Mouse (Mus musculus) hindbrain, embryonic 14.5 days (tissue): ENCODE results near the gene Mrpl38. TPM values are rescaled to one million over a fixed set of nuclear protein-coding genes. Genes with fewer than 3 reads are reported as not detected.
A peak's percentile ranks its signal among the peaks of the same experiment; 100 is the strongest.
"Not testable (repeated sequence)": the region's sequence is repeated elsewhere in the genome, so short reads cannot be mapped to it uniquely, and the experiment has no call there.

Experiments
- ATAC-seq: fragments of 200-750 bp; cut with Nextera tagmentation; 2 replicates; pipeline ENCODE4 v1.8.0; 2017; ENCODE audit warnings: moderate number of reproducible peaks, mild to moderate bottlenecking, moderate TSS enrichment, moderate library complexity; ENCODE audit not compliant: low FRiP score
- DNase-seq: peaks from one replicate; pipeline ENCODE4 v3.0.0-alpha.2; 2015; ENCODE audit warnings: low spot score
- H3K27ac ChIP-seq: fragments of 300-500 bp; sonication (generic); 2 replicates; pipeline ENCODE4 v1.5.1; 2014; ENCODE audit warnings: mild to moderate bottlenecking, moderate library complexity
- H3K27me3 ChIP-seq: fragments of 300-500 bp; sonication (generic); 2 replicates; pipeline ENCODE4 v1.6.1; 2014; ENCODE audit warnings: mild to moderate bottlenecking, low read length, mixed read lengths; ENCODE audit not compliant: control insufficient read depth, insufficient read depth
- H3K36me3 ChIP-seq: fragments of 300-500 bp; sonication (generic); replicated peaks from 2 replicates; pipeline ENCODE4 v1.6.1; 2014; ENCODE audit not compliant: control insufficient read depth, insufficient read depth
- H3K4me1 ChIP-seq: fragments of 300-500 bp; sonication (generic); replicated peaks from 2 replicates; pipeline ENCODE4 v1.6.1; 2014; ENCODE audit warnings: antibody characterized with exemption, low read length, mixed read lengths; ENCODE audit not compliant: control insufficient read depth, insufficient read depth
- H3K4me2 ChIP-seq: fragments of 300-500 bp; sonication (generic); replicated peaks from 2 replicates; pipeline ENCODE4 v1.6.1; 2014; ENCODE audit warnings: mild to moderate bottlenecking, moderate library complexity
- H3K4me3 ChIP-seq: fragments of 300-500 bp; sonication (generic); replicated peaks from 2 replicates; pipeline ENCODE4 v1.5.1; 2014; ENCODE audit warnings: mild to moderate bottlenecking, low read length
- H3K9ac ChIP-seq: fragments of 300-500 bp; sonication (generic); 2 replicates; pipeline ENCODE4 v1.6.1; 2014
- H3K9me3 ChIP-seq: fragments of 300-500 bp; sonication (generic); 2 replicates; pipeline ENCODE4 v1.6.1; 2016; ENCODE audit warnings: low read length; ENCODE audit not compliant: control insufficient read depth
- WGBS: fragments of 180-500 bp; shearing (Covaris S2); extraction: QIAGEN DNeasy Blood & Tissue Kit; methylation state at CpG from one replicate; pipeline ENCODE4 v1.1.7; 2014; 5-methylcytosine and 5-hydroxymethylcytosine counted together
- polyA plus RNA-seq: library from polyadenylated mRNA; unstranded; fragments of >200 nt; fragmentation: Nextera tagmentation; extraction: Ambion mirVana; gene quantifications from 2 replicates; pipeline ENCODE4 v1.2.1, GENCODE M21; 2014

Gene Mrpl38
- polyA plus RNA-seq, 1 experiment from 2014 or later: 79.4 TPM

- DNase-seq (no peak), ATAC-seq (no peak)
- Histone ChIP-seq H3K27me3 (no peaks in the 10 kb centered on the region), H3K4me3 (no peak overlapping the region), H3K4me1 (peaks cover 10% of the 10 kb centered on the region), H3K27ac (no peak overlapping the region), H3K4me2 (no peak overlapping the region), H3K9me3 (no peaks in the 10 kb centered on the region), H3K9ac (no peak overlapping the region), H3K36me3 (no peaks in the 10 kb centered on the region)
- WGBS: 91% methylated on average over 15 of the region's 15 CpGs
Measured at GRCm38 (mm10) chr11:116126261-116126660, 12.4 kb downstream of the Mrpl38 start.

- H3K27ac ChIP-seq, H3K9me3 ChIP-seq, H3K27me3 ChIP-seq, H3K9ac ChIP-seq, ATAC-seq, H3K4me1 ChIP-seq, DNase-seq, H3K4me3 ChIP-seq, H3K4me2 ChIP-seq, H3K36me3 ChIP-seq: not testable (repeated sequence)
- WGBS: 92% methylated on average over 8 of the region's 8 CpGs
Measured at GRCm38 (mm10) chr11:116121731-116122245, 16.9 kb downstream of the Mrpl38 start.

GRCm38 (mm10) chr11:116117819-116118218 lies 20.8 kb downstream of the Mrpl38 start:
- Histone ChIP-seq H3K9me3 (no peaks in the 10 kb centered on the region), H3K9ac (no peak overlapping the region), H3K4me1 (no peaks in the 10 kb centered on the region), H3K4me3 (no peak overlapping the region), H3K27ac (no peak overlapping the region), H3K27me3 (no peaks in the 10 kb centered on the region), H3K36me3 (no peaks in the 10 kb centered on the region), H3K4me2 (no peak overlapping the region)
- DNase-seq (no peak), ATAC-seq (no peak)

DNA sequence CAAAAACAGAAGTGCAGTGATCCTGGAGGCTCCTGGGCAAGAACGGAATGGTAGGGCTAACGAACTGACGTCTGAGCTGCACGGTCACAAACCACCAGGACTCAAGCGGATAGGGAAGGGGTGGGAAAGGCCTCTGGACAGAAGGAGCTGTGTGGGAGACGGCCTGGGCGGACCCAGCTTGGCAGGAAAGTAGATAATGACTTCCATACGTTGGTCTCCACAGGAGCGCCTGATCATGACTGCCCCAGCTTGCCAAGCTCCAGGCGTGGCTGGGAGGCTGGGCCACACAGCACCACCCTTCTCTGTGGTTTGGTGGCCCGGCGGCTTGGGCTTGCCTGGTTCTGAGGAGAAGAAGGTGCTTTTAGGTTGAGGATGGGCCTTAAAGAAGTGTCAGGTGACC lies 21.4 kb downstream of the Mrpl38 start:
- ATAC-seq: no peak

GRCm38 (mm10) chr11:116111611-116112203 lies 27.0 kb downstream of the Mrpl38 start:
- no peak overlapping the region for H3K4me2 ChIP-seq
- no peaks in the 10 kb centered on the region for H3K36me3 ChIP-seq
- no peaks in the 10 kb centered on the region for H3K9me3 ChIP-seq
- H3K27ac ChIP-seq: no peak overlapping the region
- WGBS: 83% methylated on average over 19 of the region's 19 CpGs
- no peak for ATAC-seq
- no peak overlapping the region for H3K9ac ChIP-seq
- H3K4me3 ChIP-seq: no peak overlapping the region
- H3K27me3 ChIP-seq: peaks cover 55% of the 10 kb centered on the region
- DNase-seq: no peak
- peaks cover 21% of the 10 kb centered on the region; the same call in 1 of the 2 replicates for H3K4me1 ChIP-seq

More for the DNA sequence above, 21.4 kb downstream of the Mrpl38 start:
- no peaks in the 10 kb centered on the region for H3K9me3 ChIP-seq
- 0 out of 2 replicates have a peak, but pooled peaks cover 1% of the 10 kb centered on the region for H3K27me3 ChIP-seq
- no peaks in the 10 kb centered on the region for H3K36me3 ChIP-seq
- no peak overlapping the region for H3K9ac ChIP-seq
- H3K4me3 ChIP-seq: no peak overlapping the region
- no peaks in the 10 kb centered on the region for H3K4me1 ChIP-seq
- 78% methylated on average over 12 of the region's 12 CpGs for WGBS
- H3K4me2 ChIP-seq: no peak overlapping the region
- H3K27ac ChIP-seq: no peak overlapping the region
- no peak for DNase-seq

DNA sequence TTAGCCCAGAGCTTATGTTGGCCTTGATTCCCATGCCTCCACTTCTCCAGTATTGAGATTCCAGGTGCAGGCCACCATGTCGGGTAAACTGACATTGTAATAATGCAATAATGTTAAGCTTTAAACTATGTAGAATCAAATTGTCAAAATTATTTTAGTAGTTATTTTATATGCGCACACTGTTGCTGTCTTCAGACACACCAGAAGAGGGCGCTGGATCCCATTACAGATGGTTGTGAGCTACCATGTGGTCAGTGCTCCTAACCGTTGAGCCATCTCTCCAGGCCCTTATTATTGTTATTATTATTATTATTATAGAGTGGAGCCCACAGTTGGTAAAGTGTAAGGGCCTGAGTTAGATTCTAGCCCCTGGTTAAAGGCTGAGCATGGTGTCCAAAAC lies 27.6 kb downstream of the Mrpl38 start:
- no peak overlapping the region for H3K9ac ChIP-seq
- H3K36me3 ChIP-seq: no peaks in the 10 kb centered on the region
- H3K4me2 ChIP-seq: no peak overlapping the region
- peaks cover 24% of the 10 kb centered on the region; the same call in 1 of the 2 replicates for H3K4me1 ChIP-seq
- DNase-seq (no peak), ATAC-seq (no peak)
- WGBS: 79% methylated on average over 4 of the region's 4 CpGs
- peaks cover 62% of the 10 kb centered on the region for H3K27me3 ChIP-seq
- no peaks in the 10 kb centered on the region for H3K9me3 ChIP-seq
- no peak overlapping the region for H3K27ac ChIP-seq
- H3K4me3 ChIP-seq: no peak overlapping the region

DNA sequence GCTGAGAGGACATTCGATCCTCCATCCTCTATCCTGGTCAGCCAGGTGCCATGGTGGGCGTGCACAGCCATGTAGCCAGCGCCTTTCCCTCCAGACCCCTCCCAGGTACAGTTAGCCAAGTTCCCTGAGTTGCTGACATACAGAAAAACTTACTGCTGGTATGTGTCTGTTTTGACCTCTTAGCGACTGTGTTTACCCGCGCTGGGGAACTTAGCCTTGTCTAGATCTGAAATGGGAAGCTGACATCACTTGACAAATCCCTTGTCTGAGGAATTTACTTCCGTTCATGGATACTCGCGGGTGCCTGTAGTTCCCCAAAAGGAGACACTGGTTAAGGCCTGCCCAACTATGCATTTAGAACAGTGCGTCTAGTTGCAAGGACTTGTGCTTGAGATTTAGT lies 28.1 kb downstream of the Mrpl38 start:
- Histone ChIP-seq H3K27ac (no peak overlapping the region), H3K9me3 (no peaks in the 10 kb centered on the region), H3K4me1 (peaks cover 27% of the 10 kb centered on the region; the same call in 1 of the 2 replicates), H3K9ac (0 out of 2 replicates have a peak overlapping the region, but pooled peaks have one; percentile 49), H3K4me3 (peak overlapping the region; percentile 34; the same call in 1 of the 2 replicates), H3K4me2 (peak overlapping the region; percentile 52), H3K27me3 (peaks cover 67% of the 10 kb centered on the region), H3K36me3 (no peaks in the 10 kb centered on the region)
- 35% methylated on average over 10 of the region's 10 CpGs for WGBS
- ATAC-seq (no peak), DNase-seq (no peak)

DNA sequence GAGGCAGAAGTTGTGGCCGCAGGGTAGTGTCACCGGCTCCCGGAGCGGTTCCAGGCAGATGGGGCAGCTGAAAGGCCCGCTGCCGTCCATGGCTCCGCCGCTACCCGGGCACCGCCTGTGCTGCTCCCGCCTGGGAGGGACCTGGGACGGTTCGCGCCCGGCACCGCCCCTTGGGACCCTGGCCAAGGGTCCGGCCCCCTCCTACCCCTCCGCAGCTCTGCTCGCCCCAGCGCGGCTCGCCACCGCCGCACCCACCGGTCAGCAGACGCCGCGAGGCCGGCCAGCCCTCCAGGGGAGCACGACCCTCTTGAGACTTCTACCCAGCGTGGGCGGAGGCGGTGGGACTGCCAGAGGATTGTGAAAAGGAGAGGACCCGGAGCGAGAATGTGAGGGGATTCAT lies 28.5 kb downstream of the Mrpl38 start:
- 1% methylated on average over 35 of the region's 35 CpGs for WGBS
- no peak for DNase-seq
- H3K36me3 ChIP-seq: no peaks in the 10 kb centered on the region
- H3K27me3 ChIP-seq: peaks cover 69% of the 10 kb centered on the region
- H3K9me3 ChIP-seq: no peaks in the 10 kb centered on the region
- H3K27ac ChIP-seq: no peak overlapping the region
- peak overlapping the region; percentile 52 for H3K4me2 ChIP-seq
- H3K4me3 ChIP-seq: peak overlapping the region; percentile 34
- no peak for ATAC-seq
- H3K9ac ChIP-seq: peak overlapping the region; percentile 49
- H3K4me1 ChIP-seq: peaks cover 27% of the 10 kb centered on the region; the same call in 1 of the 2 replicates

DNA sequence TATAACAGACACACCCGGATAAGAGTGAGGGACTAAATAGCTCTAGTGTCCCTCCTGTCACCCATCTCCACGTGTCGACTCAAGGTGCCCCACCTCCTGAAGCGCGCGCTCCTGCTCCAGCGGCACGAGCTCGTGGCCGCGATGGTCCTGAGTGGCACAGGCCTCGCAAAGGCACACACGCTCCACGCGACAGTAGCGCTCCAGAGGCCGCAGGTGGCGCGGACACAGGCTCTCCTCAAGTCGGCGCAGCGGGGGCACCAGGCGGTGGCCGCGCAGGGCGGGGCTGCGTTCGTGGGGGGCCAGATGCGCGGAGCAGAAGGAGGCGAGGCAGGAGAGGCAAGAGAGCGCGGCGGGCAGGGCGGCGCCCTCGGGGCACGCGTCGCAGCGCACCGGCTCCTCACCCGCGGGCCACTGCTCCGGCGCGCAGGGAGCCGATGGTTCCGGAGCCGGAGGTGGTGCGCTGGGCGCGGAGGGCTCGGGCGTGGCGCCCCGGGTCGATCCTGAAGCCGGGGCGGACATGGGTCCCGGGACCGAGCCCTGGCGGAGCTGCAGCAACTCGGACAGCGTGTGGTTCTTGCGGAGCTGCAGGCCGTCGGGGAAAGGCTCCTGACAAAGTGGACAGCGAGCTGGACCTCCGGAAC lies 29.1 kb downstream of the Mrpl38 start:
- H3K4me1 ChIP-seq: peaks cover 28% of the 10 kb centered on the region; the same call in 1 of the 2 replicates
- no peak overlapping the region for H3K27ac ChIP-seq
- peak overlapping the region; percentile 52 for H3K4me2 ChIP-seq
- DNase-seq (no peak), ATAC-seq (no peak)
- peaks cover 69% of the 10 kb centered on the region for H3K27me3 ChIP-seq
- WGBS: 3% methylated on average over 59 of the region's 70 CpGs
- H3K36me3 ChIP-seq: no peaks in the 10 kb centered on the region
- peak overlapping the region; percentile 34 for H3K4me3 ChIP-seq
- H3K9ac ChIP-seq: peak overlapping the region; percentile 49
- H3K9me3 ChIP-seq: no peaks in the 10 kb centered on the region
